ENCODE assay signal across 8 mouse cellular contexts in genomic region chr8:119446990-119447780, GRCm38 (mm10). TPM values are rescaled to one million over a fixed set of nuclear protein-coding genes. Genes with fewer than 3 reads are reported as not detected.
DNase-seq lines count a peak whose midpoint lies in the region; ATAC-seq lines count a peak whose summit lies in the region.

No protein-coding gene starts in this region.

- no peak overlapping the region for H3K27ac ChIP-seq in kidney, embryonic 14.5 days (ENCODE audit: low read depth, low read length)
- peak overlapping the region; percentile 92 for H3K27ac ChIP-seq in embryonic facial prominence, embryonic 10.5 days (replicated peaks)
- H3K27ac ChIP-seq in hindbrain, embryonic 15.5 days (replicated peaks): peak overlapping the region; percentile 48; the same call in 1 of the 2 replicates
- H3K27ac ChIP-seq in midbrain, embryonic 15.5 days: no peak overlapping the region

- peak overlapping the region; percentile 69 for H3K9ac ChIP-seq in kidney, embryonic 14.5 days (ENCODE audit: low read depth, low read length)
- H3K9ac ChIP-seq in hindbrain, embryonic 15.5 days: peak overlapping the region; percentile 72
- peak overlapping the region; percentile 77 for H3K9ac ChIP-seq in midbrain, embryonic 15.5 days

- H3K4me1 ChIP-seq in kidney, embryonic 14.5 days (ENCODE audit: control insufficient read depth, insufficient read depth, low read length): 0 out of 2 replicates have a peak, but pooled peaks cover 7% of the 10 kb centered on the region
- H3K4me1 ChIP-seq in embryonic facial prominence, embryonic 10.5 days: peaks cover 29% of the 10 kb centered on the region
- peaks cover 24% of the 10 kb centered on the region; the same call in 1 of the 2 replicates for H3K4me1 ChIP-seq in hindbrain, embryonic 15.5 days (replicated peaks)
- H3K4me1 ChIP-seq in midbrain, embryonic 15.5 days: peaks cover 14% of the 10 kb centered on the region

- DNase-seq in kidney, postnatal 14 days: no peak
- DNase-seq in embryonic facial prominence, embryonic 10.5 days (ENCODE audit: low spot score): peak; percentile 63
- no peak for DNase-seq in frontal cortex, postnatal 25 days (ENCODE audit: low spot score in 2 of 2)
- DNase-seq in ovary, adult 18-20 months (ENCODE audit: low spot score): no peak
- DNase-seq in layer of hippocampus, adult 9-10 months (ENCODE audit: low spot score): no peak

- H3K4me2 ChIP-seq in kidney, embryonic 14.5 days (replicated peaks; ENCODE audit: low read depth, low read length): peak overlapping the region; percentile 99
- peak overlapping the region; percentile 93 for H3K4me2 ChIP-seq in hindbrain, embryonic 15.5 days
- peak overlapping the region; percentile 72 for H3K4me2 ChIP-seq in midbrain, embryonic 15.5 days

- H3K27me3 ChIP-seq in kidney, embryonic 14.5 days (ENCODE audit: control insufficient read depth, insufficient read depth, low read length): peaks cover 26% of the 10 kb centered on the region
- H3K27me3 ChIP-seq in embryonic facial prominence, embryonic 10.5 days (replicated peaks; ENCODE audit: low read depth, poor library complexity, severe bottlenecking): peaks cover 63% of the 10 kb centered on the region
- no peaks in the 10 kb centered on the region; the same call in 1 of the 2 replicates for H3K27me3 ChIP-seq in hindbrain, embryonic 15.5 days
- 0 out of 2 replicates have a peak, but pooled peaks cover 4% of the 10 kb centered on the region for H3K27me3 ChIP-seq in midbrain, embryonic 15.5 days (replicated peaks)

- H3K9me3 ChIP-seq in kidney, embryonic 14.5 days (ENCODE audit: control insufficient read depth, low read length): no peaks in the 10 kb centered on the region
- no peaks in the 10 kb centered on the region for H3K9me3 ChIP-seq in embryonic facial prominence, embryonic 10.5 days
- H3K9me3 ChIP-seq in hindbrain, embryonic 15.5 days: no peaks in the 10 kb centered on the region
- H3K9me3 ChIP-seq in midbrain, embryonic 15.5 days: no peaks in the 10 kb centered on the region

- WGBS in kidney, embryonic 14.5 days: under 1% methylated on average over 45 of the region's 80 CpGs
- WGBS in embryonic facial prominence, embryonic 10.5 days: 3% methylated on average over 70 of the region's 80 CpGs
- WGBS in hindbrain, embryonic 15.5 days: under 1% methylated on average over 44 of the region's 80 CpGs
- 1% methylated on average over 42 of the region's 80 CpGs for WGBS in midbrain, embryonic 15.5 days

- no peaks in the 10 kb centered on the region for H3K36me3 ChIP-seq in kidney, embryonic 14.5 days (ENCODE audit: control insufficient read depth, insufficient read depth, low read length)
- H3K36me3 ChIP-seq in embryonic facial prominence, embryonic 10.5 days (replicated peaks): no peaks in the 10 kb centered on the region; the same call in 1 of the 2 replicates
- no peaks in the 10 kb centered on the region for H3K36me3 ChIP-seq in hindbrain, embryonic 15.5 days
- no peaks in the 10 kb centered on the region for H3K36me3 ChIP-seq in midbrain, embryonic 15.5 days (replicated peaks)

- peak; percentile 56 for ATAC-seq in kidney, embryonic 14.5 days (ENCODE audit: low FRiP score, low TSS enrichment)
- peak; percentile 42 for ATAC-seq in hindbrain, embryonic 15.5 days (ENCODE audit: low FRiP score, low read depth)
- peak; percentile 74 for ATAC-seq in midbrain, embryonic 15.5 days (replicated peaks)

- H3K4me3 ChIP-seq in kidney, embryonic 14.5 days (ENCODE audit: low read length): peak overlapping the region; percentile 67
- peak overlapping the region; percentile 78 for H3K4me3 ChIP-seq in embryonic facial prominence, embryonic 10.5 days
- H3K4me3 ChIP-seq in hindbrain, embryonic 15.5 days: peak overlapping the region; percentile 74
- H3K4me3 ChIP-seq in midbrain, embryonic 15.5 days: peak overlapping the region; percentile 66

RNA-seq across cellular contexts. Expression of gene Necab2, which starts 0.7 kb away (rescaled TPM):
- 4.6 and 5.0 TPM in 2 replicates for polyA plus RNA-seq in kidney, embryonic 14.5 days (2014; fragmentation: Nextera tagmentation; extraction: Ambion mirVana)
- polyA plus RNA-seq in embryonic facial prominence, embryonic 10.5 days (2016; fragmentation: Nextera tagmentation; extraction: Ambion mirVana): 8.8 and 9.4 TPM in 2 replicates
- polyA plus RNA-seq in hindbrain, embryonic 15.5 days (2015; fragmentation: Nextera tagmentation; extraction: Ambion mirVana): 45.8 and 48.3 TPM in 2 replicates
- polyA plus RNA-seq in midbrain, embryonic 15.5 days (2015; fragmentation: Nextera tagmentation; extraction: Ambion mirVana): 53.0 and 60.5 TPM in 2 replicates

RNA-seq across cellular contexts. Expression of gene Osgin1, which starts 13.3 kb away (rescaled TPM):
- 0.71 and 1.2 TPM in 2 replicates for polyA plus RNA-seq in kidney, embryonic 14.5 days (2014; fragmentation: Nextera tagmentation; extraction: Ambion mirVana)
- polyA plus RNA-seq in embryonic facial prominence, embryonic 10.5 days (2016; fragmentation: Nextera tagmentation; extraction: Ambion mirVana): 0.43 and 0.47 TPM in 2 replicates
- polyA plus RNA-seq in hindbrain, embryonic 15.5 days (2015; fragmentation: Nextera tagmentation; extraction: Ambion mirVana): 0.38 TPM in 2 replicates
- polyA plus RNA-seq in midbrain, embryonic 15.5 days (2015; fragmentation: Nextera tagmentation; extraction: Ambion mirVana): 0.28 and 0.34 TPM in 2 replicates

RNA-seq across cellular contexts. Expression of gene Mlycd, which starts 52.5 kb away (rescaled TPM):
- polyA plus RNA-seq in kidney, embryonic 14.5 days (2014; fragmentation: Nextera tagmentation; extraction: Ambion mirVana): 10.8 and 12.1 TPM in 2 replicates
- 7.3 and 7.6 TPM in 2 replicates for polyA plus RNA-seq in embryonic facial prominence, embryonic 10.5 days (2016; fragmentation: Nextera tagmentation; extraction: Ambion mirVana)
- polyA plus RNA-seq in hindbrain, embryonic 15.5 days (2015; fragmentation: Nextera tagmentation; extraction: Ambion mirVana): 16.8 and 18.5 TPM in 2 replicates
- 16.2 and 17.8 TPM in 2 replicates for polyA plus RNA-seq in midbrain, embryonic 15.5 days (2015; fragmentation: Nextera tagmentation; extraction: Ambion mirVana)

RNA-seq across cellular contexts. Expression of gene Slc38a8, which starts 54.3 kb away (rescaled TPM):
- not detected in 2 replicates for polyA plus RNA-seq in kidney, embryonic 14.5 days (2014; fragmentation: Nextera tagmentation; extraction: Ambion mirVana)
- 1.9 and 2.1 TPM in 2 replicates for polyA plus RNA-seq in embryonic facial prominence, embryonic 10.5 days (2016; fragmentation: Nextera tagmentation; extraction: Ambion mirVana)
- polyA plus RNA-seq in hindbrain, embryonic 15.5 days (2015; fragmentation: Nextera tagmentation; extraction: Ambion mirVana): 0.13 and 0.22 TPM in 2 replicates
- 0.13 TPM in 1 of 2 replicates, not detected in the other for polyA plus RNA-seq in midbrain, embryonic 15.5 days (2015; fragmentation: Nextera tagmentation; extraction: Ambion mirVana)

Comparison
In these comparisons a context has a peak if more than half of its experiments do, and no peak if none do; other contexts are left out.
1. H3K27ac ChIP-seq: peak in embryonic facial prominence, embryonic 10.5 days (single experiment) and hindbrain, embryonic 15.5 days (single experiment); none in kidney, embryonic 14.5 days (single experiment) and midbrain, embryonic 15.5 days (single experiment).
2. Peak in every context shown above with its lines, with median percentiles within 50 percentile points of each other: ATAC-seq, H3K4me2 ChIP-seq, H3K4me3 ChIP-seq and H3K9ac ChIP-seq.